Mouse (Mus musculus) thymus, postnatal 4 days (tissue): ENCODE results near the gene Them7.

Experiments
- DNase-seq: peaks from one replicate; pipeline ENCODE4 v3.0.0; 2021

The Them7 gene

DNA sequence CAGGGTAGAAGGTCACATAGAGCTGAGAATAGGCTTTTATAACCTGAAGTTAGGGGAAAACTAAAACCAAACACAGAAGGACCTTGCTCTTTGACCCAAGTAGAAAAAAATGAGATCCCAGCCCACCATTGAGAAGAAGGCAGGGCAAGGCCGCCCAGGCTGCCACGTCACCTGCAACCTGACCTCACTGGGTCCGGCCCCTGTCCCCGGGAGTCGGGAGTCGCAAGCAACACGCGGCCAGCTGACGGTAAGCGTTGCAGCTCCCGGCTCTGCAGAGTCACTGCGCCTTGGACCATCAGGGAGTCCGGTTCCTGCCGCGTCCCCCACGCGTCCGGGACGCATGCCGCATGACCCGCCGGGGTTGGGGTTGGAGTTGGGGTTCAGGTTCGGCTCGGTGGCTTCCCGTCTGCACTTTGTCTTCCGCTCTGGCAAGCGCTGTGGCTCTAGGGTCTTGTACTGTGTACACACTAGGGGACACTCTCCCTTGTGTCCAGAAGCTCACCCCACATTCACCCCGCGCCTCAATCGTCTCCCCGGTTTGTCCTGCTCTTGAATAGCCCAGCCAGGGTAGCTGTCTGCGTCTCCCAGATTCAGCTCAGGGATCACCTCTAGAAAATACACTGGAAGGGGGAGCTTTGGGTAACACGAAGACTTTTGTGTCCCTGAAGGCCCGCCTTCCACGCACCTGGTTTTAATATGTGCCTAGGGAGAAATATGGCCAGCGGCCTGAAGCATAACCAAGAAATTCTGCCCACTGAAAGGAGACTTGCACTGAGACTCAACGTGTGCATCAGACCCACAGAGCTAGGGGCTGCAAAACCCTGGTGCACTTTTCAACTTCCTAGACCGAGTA lies at the start of gene Them7:
Them7 (plus strand) TSS at position 187 of the 853 bp plus-strand sequence.
- DNase-seq = peak; percentile 9

DNA sequence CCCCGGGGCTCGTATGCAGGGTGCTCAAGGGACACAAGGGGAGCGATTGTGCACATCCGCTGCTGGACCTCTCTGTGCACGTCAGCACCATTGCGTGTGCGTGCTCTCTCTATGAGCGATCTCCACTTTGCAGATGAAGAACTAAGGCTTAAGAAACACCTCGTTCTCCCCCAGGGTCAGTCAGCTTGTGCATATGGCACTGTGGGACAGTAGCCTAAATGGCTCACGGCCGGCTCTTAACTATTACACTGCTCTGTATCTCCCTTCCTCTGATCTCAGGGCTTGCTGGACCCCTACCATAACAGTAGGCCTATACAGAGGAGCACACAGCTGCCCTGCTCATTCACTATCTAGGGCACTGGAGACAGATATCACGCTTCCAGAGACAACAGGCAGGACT lies 45.2 kb upstream of the Them7 start:
- no peak for DNase-seq

DNA sequence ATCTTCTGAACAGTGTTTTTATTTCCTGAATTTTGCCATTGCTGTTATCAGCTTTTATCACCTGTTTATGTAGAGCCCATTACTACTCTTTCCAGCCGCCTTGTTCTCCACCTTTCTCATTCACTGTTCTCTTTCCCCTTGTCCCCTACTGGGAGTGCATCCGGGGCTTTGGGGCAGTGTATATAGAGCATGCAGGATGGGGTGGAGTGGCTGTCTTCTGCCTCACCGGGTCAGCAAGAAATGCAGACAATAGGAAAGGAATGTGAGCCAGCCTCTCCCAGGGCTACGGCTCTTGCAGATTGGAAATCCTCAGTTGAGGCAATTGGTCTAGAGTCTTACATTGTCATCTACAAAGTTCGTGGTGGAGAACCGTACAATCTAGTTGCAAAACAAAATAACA lies 41.6 kb upstream of the Them7 start:
- no peak for DNase-seq

DNA sequence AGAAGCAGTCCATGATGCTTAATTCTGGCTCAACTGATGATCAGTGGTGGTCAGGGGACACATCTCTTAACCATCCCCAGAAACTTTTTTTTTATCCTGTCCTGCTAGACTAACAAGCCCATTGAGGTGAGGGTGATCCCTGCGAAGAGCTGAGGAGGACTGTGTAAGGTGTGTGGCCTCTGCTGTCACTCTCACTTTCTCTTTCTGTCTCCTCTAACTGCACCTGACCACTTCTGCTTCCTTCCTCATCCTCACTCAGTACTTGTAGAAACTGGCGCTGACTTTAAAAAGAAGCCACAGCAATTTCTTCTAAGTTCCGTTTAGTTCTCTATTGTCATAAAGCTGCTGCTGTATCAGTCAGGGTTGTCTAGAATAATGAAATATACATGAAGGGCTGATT lies 39.0 kb upstream of the Them7 start:
- no peak for DNase-seq

DNA sequence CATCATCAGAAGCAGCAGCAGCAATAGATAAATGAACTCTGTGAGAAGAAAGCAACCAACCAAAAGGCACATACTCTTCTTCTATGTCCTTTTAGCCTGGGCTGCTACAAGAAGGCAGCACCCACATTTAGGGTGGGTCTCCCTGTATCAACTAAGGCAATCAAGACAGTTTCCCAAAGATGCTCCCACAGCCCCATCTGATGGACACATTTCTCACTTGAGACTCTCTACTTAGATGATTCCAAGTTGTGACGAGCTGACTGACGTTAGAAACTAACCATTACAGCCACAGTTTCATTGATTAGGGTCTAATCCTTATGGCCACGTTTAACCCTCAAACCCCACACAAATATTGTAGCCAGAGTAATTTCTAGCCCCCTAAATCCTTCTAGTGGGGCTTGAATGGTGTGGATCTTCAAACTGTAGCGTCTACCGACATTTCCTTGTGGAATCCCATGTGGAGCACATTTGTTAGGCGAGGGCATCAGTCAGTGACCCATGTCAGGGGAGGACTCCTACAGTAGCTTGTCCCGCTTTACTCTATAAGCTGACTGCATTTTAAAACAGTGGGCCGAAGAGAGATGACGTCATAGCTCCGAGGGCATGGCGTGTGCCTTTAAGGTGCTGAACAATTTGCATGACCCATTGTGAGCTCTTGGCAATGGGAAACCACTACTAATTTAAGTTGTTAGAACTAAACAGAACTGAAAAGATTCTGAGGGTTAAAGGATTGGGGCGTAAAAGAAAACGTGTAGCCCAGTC lies 38.2 kb upstream of the Them7 start:
- no peak for DNase-seq

DNA sequence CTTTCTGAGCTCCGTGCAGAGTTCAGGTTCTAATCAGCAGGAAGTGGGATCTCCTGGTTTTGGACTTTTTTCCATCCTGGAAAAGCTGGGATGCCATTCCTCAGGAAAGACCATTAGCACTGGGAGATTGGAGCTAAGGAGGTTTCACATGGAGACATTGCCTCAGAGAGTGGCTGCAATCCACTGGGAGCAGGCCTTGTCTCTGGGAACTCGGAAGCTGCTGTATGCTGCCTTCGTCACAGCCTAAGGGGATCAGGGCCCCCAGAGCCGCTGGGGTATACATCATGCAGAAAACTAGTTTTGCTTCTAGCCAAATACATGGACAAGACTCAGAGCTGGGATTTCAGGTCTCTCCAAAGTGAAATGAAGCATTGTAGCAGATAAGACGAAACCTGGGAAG lies 37.5 kb upstream of the Them7 start:
- no peak for DNase-seq

DNA sequence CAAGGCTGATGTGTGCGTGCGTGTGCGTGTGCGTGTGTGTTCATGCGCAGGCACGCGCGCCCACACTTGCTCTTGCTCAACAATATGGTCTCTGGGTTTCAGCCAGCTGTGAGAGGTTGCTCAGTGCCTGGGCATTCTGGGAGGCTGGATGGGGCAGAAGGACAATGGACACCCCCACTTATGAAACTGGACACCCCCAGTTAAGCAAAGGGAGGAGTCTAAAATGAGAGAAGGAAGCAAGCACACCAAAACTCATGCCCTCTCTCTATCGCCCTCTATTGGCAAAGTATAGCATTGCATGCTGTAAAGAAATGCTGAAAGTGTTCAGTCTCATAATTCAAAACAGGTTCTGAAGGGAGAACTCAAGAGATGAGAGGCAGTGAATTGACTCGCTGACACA lies 35.9 kb upstream of the Them7 start:
- DNase-seq = no peak

DNA sequence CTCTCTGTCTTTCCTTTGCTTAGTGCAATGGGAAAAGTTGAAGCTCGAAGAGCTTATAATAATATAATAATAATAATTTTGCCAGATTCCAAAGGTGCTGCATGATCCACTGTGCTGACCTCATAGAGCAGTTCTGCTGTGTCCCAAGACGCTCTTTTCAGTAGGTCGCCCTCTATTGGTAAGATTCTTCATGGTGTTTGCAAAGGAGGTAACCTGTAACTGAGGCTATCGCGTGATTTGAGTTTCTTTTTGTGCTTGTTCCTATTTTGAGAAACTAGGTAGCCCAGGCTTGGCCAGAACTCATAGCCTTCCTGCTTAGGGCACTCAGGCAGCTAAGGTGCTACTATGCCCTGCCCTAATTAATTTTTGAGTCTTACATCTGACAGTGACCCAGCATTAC lies 34.8 kb upstream of the Them7 start:
- no peak for DNase-seq

DNA sequence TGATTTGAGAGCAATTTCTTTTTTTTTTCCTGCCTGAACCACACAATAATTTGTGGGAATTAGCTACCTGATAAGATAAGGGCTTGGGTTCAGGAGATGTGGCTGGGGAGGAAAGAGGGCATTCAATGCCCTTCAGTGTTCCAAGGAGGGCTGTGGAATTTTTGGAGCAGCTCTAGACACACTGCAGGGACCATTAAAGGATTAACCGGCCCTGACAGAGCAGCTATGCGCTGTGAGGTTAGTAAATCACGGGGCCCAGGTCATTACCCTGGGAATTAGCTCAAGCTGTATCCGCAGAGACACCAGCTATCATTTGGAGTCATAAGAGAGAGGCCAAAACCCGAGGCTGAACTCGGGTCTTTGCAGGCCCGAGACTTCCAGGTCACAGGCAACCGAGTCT lies 24.0 kb upstream of the Them7 start:
- DNase-seq = no peak

DNA sequence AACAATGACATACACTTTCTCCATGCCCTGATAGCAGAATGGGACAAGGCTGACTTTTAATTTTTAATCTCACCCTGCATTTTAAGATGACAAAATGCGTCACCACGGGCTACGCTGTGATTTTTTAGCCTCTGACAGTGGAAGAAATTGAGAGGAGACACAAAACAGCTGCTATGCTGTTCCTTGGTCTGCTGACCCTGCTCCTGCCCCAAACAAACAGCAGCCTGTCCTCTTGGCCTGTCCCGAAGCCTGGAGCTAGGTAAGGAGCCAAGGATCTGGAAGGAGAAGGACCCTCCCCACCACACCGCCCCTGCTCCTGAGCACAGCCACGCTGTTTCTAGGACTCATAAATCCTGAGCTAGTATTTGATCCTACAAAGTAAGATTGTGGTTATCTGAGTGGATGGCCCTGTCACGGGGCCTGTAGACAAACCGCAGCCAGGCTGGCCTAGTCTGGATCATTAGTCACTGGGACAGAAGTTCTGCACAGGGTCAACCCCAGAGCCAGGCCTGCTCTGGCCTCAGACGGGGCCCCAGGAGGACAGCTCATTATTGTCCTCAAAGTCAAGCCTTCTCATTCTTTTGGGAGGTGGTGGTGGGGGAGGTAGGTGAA lies 17.5 kb upstream of the Them7 start:
- DNase-seq = no peak

DNA sequence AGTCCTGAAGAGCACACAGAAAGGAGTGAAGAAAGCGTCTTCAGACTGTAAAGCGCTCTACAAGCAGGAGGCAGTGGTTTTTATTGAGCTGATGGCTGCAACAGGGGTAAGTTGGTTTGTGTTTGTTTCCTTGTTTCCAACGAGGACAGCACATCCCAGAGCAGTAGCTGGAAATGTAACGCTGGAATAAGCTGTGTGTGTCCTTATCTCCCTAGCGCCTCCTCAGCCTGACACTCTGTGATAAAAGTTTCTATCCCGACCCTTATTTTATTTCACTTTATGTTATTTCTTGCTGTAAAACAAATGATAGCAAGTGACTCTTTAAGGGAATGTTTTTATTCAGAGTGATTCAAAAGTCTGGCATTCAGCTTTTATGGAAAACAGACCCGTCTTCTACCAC lies 11.3 kb upstream of the Them7 start:
- no peak for DNase-seq

DNA sequence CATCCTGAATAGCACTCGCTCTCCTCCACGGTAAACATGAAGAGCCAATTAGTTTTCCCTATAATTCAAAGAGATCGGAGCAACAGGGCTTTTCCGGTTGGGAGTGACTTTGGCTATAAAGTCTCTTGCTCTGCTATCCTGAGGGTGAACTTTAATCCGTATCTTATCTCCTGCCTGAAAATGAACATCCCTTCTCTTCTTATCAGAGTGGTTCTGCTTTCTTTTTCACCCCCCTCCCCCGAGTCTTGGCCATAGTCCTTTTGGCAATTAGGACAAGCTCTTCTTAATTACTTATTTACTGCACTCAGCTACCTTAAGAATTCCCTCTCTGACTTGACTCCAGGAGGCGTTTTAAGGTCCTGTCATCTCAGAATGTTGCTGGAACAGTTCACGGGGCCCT lies 8.2 kb upstream of the Them7 start:
- no peak for DNase-seq

DNA sequence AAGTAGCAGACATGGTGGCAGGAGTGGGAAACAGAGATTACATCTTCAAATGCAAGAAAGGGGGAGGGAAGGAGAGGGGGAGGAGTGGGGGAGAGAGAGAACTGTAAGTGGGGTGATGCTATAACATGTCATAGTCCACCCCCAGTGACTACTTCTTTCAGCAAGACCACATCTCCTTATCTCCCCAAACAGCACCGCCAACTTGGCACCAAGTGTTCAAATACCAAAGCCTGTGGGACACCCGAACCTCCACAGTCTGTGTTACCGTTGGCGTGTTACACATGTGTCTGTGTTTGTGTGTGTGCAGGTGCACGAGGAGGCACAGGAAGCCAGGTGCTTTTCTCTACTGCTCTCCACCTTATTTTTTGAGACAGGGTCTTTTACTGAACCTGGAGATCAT lies 4.9 kb upstream of the Them7 start:
- no peak for DNase-seq

DNA sequence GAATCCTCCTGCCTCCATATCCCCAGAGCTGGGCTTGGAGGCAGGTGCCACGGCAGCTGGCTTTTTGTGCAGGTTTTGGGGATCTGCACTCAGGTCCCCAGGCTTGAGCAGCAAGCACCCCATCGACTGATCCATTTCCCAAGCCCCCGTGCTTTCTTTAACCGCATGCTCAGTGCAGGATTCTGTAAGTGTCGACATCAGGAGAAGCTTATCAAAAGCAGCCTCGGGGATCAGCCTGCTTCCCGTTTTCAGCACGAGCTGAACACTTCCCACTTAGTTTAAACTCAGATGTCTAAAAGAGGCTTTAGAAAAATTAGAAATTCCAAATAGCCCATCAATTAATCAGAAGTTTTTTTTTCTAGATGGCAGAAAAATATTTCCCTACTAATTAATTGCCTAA lies 4.5 kb upstream of the Them7 start:
- DNase-seq = no peak

DNA sequence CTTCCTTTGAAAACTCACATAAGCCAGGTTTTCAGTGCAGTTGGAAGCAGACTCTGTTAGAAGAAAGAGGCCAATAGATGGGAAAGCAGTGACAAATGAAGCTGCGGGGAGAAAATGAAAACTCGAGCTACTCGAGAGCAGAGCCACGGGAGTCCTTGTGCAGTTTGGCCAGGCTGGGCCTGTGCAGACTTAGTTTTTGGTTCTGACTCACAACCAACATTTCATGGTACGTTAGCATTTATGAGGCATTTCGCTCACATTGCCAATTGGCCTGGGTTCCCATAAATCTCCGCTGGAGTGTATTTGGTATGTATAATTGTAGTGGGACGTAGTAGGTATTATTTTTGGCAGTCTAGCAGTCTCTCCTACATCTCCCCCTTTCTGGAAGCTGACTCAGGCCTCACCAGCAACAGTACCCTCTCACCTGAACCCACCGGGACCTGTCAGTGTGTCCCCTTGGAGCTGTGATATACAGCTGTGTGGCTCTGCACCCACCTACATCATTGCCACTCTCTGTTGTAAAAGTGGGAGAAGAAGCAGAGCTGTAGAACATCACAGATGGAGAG lies 3.3 kb upstream of the Them7 start:
- DNase-seq = no peak

DNA sequence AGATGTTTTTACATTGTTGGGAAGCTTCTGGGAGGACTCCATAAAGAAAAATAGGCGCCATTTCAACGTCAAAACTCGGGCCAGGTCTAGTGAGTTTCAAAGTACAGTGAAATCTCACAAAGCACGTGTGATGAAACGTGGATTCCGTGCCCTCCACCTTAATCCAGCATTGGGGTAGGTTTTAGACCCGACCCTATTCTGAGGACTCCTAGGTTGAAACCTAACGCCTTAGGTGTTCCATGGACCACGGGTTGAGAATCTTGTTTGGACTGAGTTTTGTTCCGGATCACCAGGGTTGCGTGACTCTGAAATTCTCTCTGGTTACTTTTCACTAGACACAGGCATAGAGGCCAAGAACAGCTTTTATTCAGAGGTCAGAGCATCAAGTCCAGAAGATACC lies 514 bp upstream of the Them7 start:
- no peak for DNase-seq

DNA sequence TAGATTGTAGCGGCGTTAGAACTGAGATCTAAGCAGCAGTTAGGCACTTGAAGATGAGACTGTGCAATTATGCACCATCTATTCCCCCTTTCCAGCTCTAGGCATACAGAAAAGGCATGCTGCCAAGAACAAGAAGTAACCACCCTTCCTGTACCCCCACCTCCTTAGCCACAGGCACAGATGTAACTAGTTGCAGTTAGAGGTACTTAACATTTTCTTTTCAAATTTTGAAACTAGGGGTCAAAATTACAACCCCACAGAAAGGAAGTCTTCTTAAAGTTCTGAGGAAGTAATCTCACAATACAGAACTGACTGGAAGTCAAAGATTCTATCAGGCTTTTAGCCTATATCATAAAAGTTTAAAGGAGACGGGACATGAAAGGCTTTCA lies 861 bp downstream of the Them7 start:
- no peak for DNase-seq

DNA sequence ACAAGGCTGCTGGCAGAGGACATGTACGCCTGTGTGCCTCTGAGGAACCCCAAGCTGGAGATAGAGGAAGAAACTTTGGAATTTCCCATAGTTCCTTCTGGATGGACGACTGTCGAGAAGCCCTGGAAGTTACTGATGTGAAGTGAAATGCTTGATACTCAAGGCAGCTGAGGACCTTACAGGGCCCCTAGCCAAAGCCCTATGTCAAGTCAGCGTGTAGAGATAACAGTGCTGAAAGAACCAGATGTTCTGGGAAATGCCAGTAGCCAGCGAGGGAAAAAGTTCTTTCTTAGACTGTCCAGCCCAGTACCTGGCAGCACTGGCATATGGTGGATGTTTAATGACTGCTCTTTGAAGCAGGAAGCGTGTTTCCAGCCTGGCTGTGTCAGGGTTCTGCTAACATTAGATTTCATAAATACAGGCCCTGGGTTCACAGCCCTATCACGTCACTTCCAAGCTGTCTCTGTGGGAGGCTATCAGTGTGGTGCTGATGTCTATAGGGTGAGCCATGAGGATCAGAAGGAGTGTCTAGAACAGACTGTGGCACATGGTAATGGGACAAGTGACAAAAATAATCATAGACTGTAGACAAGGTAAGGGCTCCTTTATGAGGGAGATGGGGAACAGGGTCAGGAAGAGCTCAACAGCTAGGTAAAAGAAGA lies 2.3 kb downstream of the Them7 start:
- DNase-seq = no peak

DNA sequence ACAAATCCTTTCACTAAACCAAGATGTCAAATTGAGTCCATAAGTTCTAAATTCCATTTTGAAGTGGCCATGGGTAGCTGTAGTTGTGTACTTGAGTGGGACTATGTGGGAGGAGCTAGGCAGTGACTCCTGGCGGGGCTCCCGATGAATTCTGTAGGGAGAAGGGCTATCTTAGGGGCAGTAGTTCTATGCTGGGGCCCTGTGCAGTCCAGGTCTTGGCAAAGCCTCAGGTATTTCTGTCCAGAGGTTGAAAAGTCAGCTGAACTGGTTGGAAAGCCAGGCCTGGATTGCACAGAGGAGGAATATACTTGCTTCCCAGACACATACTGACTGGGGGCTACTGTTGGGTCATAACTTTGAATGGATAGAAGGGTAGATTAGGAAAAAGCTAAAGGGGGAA lies 4.3 kb downstream of the Them7 start:
- DNase-seq = no peak

DNA sequence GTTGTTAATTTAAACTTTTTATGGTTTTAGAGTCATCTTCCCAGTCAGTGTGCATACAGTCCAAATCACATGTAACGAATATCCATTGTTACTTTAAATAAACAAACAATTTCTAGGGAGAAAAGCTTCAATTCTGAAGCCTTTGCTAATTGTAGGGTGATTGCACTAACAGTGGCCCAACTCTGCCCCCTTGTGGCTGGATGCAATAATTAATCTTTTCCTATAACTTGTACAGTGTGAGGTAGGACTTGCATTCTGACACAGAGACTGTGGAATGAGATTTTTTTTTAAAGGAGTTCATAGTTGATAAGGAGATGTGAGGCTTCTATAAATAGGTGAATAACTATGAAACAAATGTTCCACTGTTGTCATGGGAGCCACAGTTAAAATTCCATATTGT lies 6.2 kb downstream of the Them7 start:
- peak; percentile 76 for DNase-seq

DNA sequence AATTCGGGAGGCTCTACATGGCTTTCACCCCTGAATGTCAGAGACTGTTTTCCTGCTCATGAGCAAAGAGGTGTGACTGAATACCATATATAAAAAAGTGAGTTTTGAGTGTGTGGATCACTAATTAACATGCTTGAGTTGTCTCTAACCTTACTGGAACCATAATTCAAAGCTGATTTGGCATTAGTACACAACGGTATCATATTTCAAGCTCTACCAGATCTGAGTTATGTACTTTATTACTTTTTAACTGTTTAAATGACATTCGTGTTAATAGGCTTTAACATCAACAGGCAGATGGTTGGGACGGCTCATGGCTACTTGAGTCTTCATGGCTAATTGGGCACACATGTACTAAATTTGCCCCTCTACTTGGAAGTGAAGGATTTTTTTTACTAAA lies 8.3 kb downstream of the Them7 start:
- no peak for DNase-seq

DNA sequence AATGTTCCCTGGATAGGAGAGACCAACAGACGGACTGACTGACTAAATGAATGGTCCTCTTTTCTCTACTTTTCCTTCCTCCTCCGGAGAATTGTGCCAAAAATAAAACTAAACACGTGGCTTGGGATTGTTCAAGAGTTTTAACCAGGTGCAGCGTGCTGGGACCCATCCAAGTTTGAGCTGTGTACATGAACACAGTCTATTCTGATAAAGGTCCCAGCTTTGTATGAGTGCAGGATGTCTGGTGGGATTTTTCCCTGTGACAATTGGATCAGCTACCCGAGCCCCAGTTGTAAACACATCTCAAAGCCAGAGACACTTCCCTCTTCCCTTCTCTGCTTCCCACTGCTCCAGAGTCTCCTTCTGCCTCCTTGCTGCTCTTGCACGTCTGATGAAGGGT lies 10.2 kb downstream of the Them7 start:
- no peak for DNase-seq
